Mouse (Mus musculus) intestine, postnatal 0 days (tissue): ENCODE data around the gene Cmklr1. TPM values are rescaled to one million over a fixed set of nuclear protein-coding genes. Genes with fewer than 3 reads are reported as not detected.

Source experiments
- ATAC-seq: fragments of 200-750 bp; cut with Nextera tagmentation; 2 replicates; pipeline ENCODE4 v1.8.0; 2017; ENCODE audit warnings: mild to moderate bottlenecking, moderate TSS enrichment, moderate library complexity
- H3K27ac ChIP-seq: fragments of 300-500 bp; sonication (generic); 2 replicates; pipeline ENCODE4 v1.5.1; 2014; ENCODE audit warnings: mild to moderate bottlenecking, low read depth, low read length, moderate library complexity
- H3K27me3 ChIP-seq: fragments of 300-500 bp; sonication (generic); replicated peaks from 2 replicates; pipeline ENCODE4 v1.6.1; 2014; ENCODE audit warnings: low read length, mixed read lengths; ENCODE audit not compliant: control insufficient read depth, insufficient read depth
- H3K36me3 ChIP-seq: fragments of 300-500 bp; sonication (generic); 2 replicates; pipeline ENCODE4 v1.6.1; 2014; ENCODE audit warnings: mild to moderate bottlenecking, moderate library complexity; ENCODE audit not compliant: control insufficient read depth, insufficient read depth
- H3K4me1 ChIP-seq: fragments of 300-500 bp; sonication (generic); replicated peaks from 2 replicates; pipeline ENCODE4 v1.6.1; 2014; ENCODE audit warnings: antibody characterized with exemption, low read length, mixed read lengths; ENCODE audit not compliant: control insufficient read depth, insufficient read depth
- H3K4me2 ChIP-seq: fragments of 300-500 bp; sonication (generic); replicated peaks from 2 replicates; pipeline ENCODE4 v1.6.1; 2014; ENCODE audit warnings: low read depth, mild to moderate bottlenecking, moderate library complexity
- H3K4me3 ChIP-seq: fragments of 300-500 bp; sonication (generic); 2 replicates; pipeline ENCODE4 v1.5.1; 2014; ENCODE audit warnings: low read depth, low read length
- H3K9ac ChIP-seq: fragments of 300-500 bp; sonication (generic); 2 replicates; pipeline ENCODE4 v1.6.1; 2014; ENCODE audit warnings: mild to moderate bottlenecking, low read depth, low read length
- H3K9me3 ChIP-seq: fragments of 300-500 bp; sonication (generic); 2 replicates; pipeline ENCODE4 v1.6.1; 2016; ENCODE audit warnings: mixed run types; ENCODE audit not compliant: control insufficient read depth
- CTCF ChIP-seq: sonication (generic); IDR thresholded peaks from 2 replicates; pipeline ENCODE4 v1.5.1; 2016; ENCODE audit warnings: low read depth, mild to moderate bottlenecking, control low read depth, antibody characterized with exemption, moderate library complexity
- WGBS: fragments of 180-500 bp; shearing (Covaris S2); extraction: QIAGEN DNeasy Blood & Tissue Kit; methylation state at CpG from one replicate; pipeline ENCODE4 v1.1.7; 2014; 5-methylcytosine and 5-hydroxymethylcytosine counted together
- polyA plus RNA-seq: library from polyadenylated mRNA; unstranded; fragments of >200 nt; fragmentation: Nextera tagmentation; extraction: Ambion mirVana; gene quantifications from 2 replicates; pipeline ENCODE4 v1.2.1, GENCODE M21; 2015

Gene Cmklr1
- polyA plus RNA-seq, 1 experiment from 2014 or later, result 2.1 TPM

- WGBS, result 83% methylated on average over 12 of the region's 12 CpGs
- TF ChIP-seq CTCF, result no peak
- no peak for ATAC-seq
These were observed 12.2 kb downstream of the Cmklr1 start for GRCm38 (mm10) chr5:113638055-113638454.

DNA sequence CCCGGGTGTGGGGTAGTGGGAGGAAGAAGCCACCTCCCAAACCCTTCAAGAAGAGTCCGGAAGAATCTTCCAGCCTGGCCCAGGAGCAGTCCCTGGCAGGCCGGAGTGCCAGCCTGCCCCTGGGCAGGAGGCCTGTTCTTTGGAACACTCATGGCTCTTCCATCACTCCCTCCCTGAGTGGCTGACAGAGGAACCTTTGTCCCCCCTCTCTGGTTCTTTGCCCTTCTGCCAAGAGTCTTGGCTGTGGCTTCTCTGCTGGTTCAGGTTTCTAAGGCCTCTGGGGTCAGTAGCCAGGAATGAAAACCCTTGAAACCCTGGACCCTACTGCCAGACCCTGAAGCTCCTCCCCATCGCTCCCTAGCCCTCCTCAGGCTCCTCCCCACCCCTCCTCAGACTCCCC lies 12.6 kb downstream of the Cmklr1 start:
- TF ChIP-seq CTCF, result no peak
- Histone ChIP-seq H3K4me3 (no peak overlapping the region), H3K27ac (no peak overlapping the region), H3K36me3 (no peaks in the 10 kb centered on the region), H3K9ac (no peak overlapping the region), H3K27me3 (no peaks in the 10 kb centered on the region), H3K9me3 (no peaks in the 10 kb centered on the region), H3K4me2 (no peak overlapping the region), H3K4me1 (no peaks in the 10 kb centered on the region)
- no peak for ATAC-seq
- 77% methylated on average over 4 of the region's 4 CpGs for WGBS

More at GRCm38 (mm10) chr5:113638055-113638454, 12.2 kb downstream of the Cmklr1 start:
- Histone ChIP-seq H3K4me1 (no peaks in the 10 kb centered on the region), H3K4me3 (no peak overlapping the region), H3K36me3 (no peaks in the 10 kb centered on the region), H3K4me2 (no peak overlapping the region), H3K27ac (no peak overlapping the region), H3K27me3 (no peaks in the 10 kb centered on the region), H3K9ac (no peak overlapping the region), H3K9me3 (no peaks in the 10 kb centered on the region)

- TF ChIP-seq CTCF, result no peak
- Histone ChIP-seq H3K36me3 (no peaks in the 10 kb centered on the region), H3K27me3 (no peaks in the 10 kb centered on the region), H3K4me2 (no peak overlapping the region), H3K4me3 (no peak overlapping the region), H3K9ac (no peak overlapping the region), H3K9me3 (no peaks in the 10 kb centered on the region), H3K4me1 (no peaks in the 10 kb centered on the region), H3K27ac (no peak overlapping the region)
- ATAC-seq, result no peak
- 68% methylated on average over 15 of the region's 15 CpGs for WGBS
These were observed 14.2 kb downstream of the Cmklr1 start for GRCm38 (mm10) chr5:113635861-113636565.

DNA sequence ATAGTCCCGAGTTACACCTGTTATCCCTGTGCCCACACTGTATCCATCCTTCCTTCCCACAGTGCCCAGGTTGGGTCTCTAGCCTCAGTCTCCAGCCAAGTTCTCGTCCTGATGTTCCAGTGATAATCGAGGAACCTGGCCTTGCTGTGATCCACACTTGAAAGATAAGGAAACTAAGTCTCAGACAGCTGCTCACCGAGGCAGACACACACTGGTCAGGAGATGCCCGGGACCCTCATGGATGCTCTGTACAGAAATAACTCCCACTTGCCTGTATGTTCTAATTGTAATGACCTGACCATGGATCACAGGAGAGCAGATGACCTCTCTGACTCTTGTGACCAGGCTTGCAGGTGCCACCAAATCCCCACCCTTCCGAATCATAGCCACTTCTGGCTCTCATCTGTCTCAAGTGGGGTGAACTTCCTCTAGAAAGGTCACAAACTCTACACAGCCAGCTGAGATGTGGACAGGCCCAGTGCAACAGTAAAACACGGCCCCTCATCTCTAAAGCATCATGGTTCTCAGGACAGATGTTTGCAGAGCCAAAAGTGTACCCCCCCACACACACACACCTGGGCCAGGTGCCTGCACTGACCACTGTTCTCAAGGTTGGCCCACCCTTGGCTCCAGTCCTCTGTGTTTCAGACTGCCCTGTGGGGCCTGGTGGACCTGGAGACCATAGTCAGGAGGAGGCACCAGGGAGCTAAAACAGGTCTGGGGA lies 15.2 kb downstream of the Cmklr1 start:
- TF ChIP-seq CTCF, result no peak
- no peaks in the 10 kb centered on the region for H3K4me1 ChIP-seq
- H3K4me2 ChIP-seq, result no peak overlapping the region
- H3K27me3 ChIP-seq, result no peaks in the 10 kb centered on the region
- no peak for ATAC-seq
- no peaks in the 10 kb centered on the region for H3K36me3 ChIP-seq
- H3K4me3 ChIP-seq, result no peak overlapping the region
- H3K27ac ChIP-seq, result no peak overlapping the region
- 73% methylated on average over 7 of the region's 7 CpGs for WGBS
- no peak overlapping the region for H3K9ac ChIP-seq
- no peaks in the 10 kb centered on the region for H3K9me3 ChIP-seq

- no peak overlapping the region for H3K4me3 ChIP-seq
- H3K27ac ChIP-seq, result no peak overlapping the region
- H3K9ac ChIP-seq, result no peak overlapping the region
- no peak for TF ChIP-seq CTCF
- no peaks in the 10 kb centered on the region for H3K4me1 ChIP-seq
- H3K9me3 ChIP-seq, result no peaks in the 10 kb centered on the region
- 44% methylated on average over 13 of the region's 13 CpGs for WGBS
- H3K36me3 ChIP-seq, result no peaks in the 10 kb centered on the region
- H3K27me3 ChIP-seq, result no peaks in the 10 kb centered on the region
- ATAC-seq, result no peak
- no peak overlapping the region for H3K4me2 ChIP-seq
These were observed 16.1 kb downstream of the Cmklr1 start for GRCm38 (mm10) chr5:113634024-113634651.

GRCm38 (mm10) chr5:113633037-113633714 lies 17.1 kb downstream of the Cmklr1 start:
- no peak for ATAC-seq
- Histone ChIP-seq H3K27ac (no peak overlapping the region), H3K4me3 (no peak overlapping the region), H3K36me3 (no peaks in the 10 kb centered on the region), H3K9ac (no peak overlapping the region), H3K27me3 (no peaks in the 10 kb centered on the region), H3K4me1 (no peaks in the 10 kb centered on the region), H3K4me2 (no peak overlapping the region), H3K9me3 (no peaks in the 10 kb centered on the region)
- no peak for TF ChIP-seq CTCF
- WGBS, result 27% methylated on average over 9 of the region's 9 CpGs
